Mouse (Mus musculus) lung, postnatal 0 days (tissue): ENCODE data around the gene Lpar5.

ENCODE experiments used
- CTCF ChIP-seq: IDR thresholded peaks from 2 replicates; pipeline ENCODE4 v1.5.1; 2016; ENCODE audit warnings: antibody characterized with exemption, mild to moderate bottlenecking
- EP300 ChIP-seq: IDR thresholded peaks from 2 replicates; pipeline ENCODE4 v1.6.1; 2016; ENCODE audit warnings: antibody characterized with exemption, mild to moderate bottlenecking, control low read depth

- TF ChIP-seq EP300 (no peak), CTCF (no peak)
Measured at GRCm38 (mm10) chr6:125128724-125129123, 61.0 kb downstream of the Lpar5 start.
